Mouse (Mus musculus): Measurements from ENCODE around the gene Ccdc154. TPM values are rescaled to one million over a fixed set of nuclear protein-coding genes. Genes with fewer than 3 reads are reported as not detected.
A peak's percentile ranks its signal among the peaks of the same experiment; 100 is the strongest.
"Not testable (repeated sequence)": the region's sequence is repeated elsewhere in the genome, so short reads cannot be mapped to it uniquely, and the experiment has no call there.

Gene Ccdc154
- not detected in 2 replicates for polyA plus RNA-seq (2015; fragmentation: Nextera tagmentation; extraction: Ambion mirVana)

GRCm38 (mm10) chr17:25162161-25162560 is at the start of gene Ccdc154:
Gene Ccdc154 (plus strand): TSS chr17:25162461.
- WGBS: 96% methylated on average over 1 of the region's 1 CpGs
- H3K4me3 ChIP-seq: no peak within 1 kb of the TSS

GRCm38 (mm10) chr17:25114908-25115645 is 47.2 kb upstream of the Ccdc154 start:
- H3K9me3 ChIP-seq: no peaks in the 10 kb centered on the region
- H3K27me3 ChIP-seq: no peaks in the 10 kb centered on the region
- WGBS: 10% methylated on average over 23 of the region's 23 CpGs
- peak; percentile 63 for ATAC-seq (replicated peaks)
- H3K36me3 ChIP-seq: 0 out of 2 replicates have a peak, but pooled peaks cover 3% of the 10 kb centered on the region
- peak overlapping the region; percentile 66 for H3K4me3 ChIP-seq
- peak overlapping the region; percentile 96 for H3K4me2 ChIP-seq (replicated peaks)
- peak overlapping the region; percentile 68 for H3K9ac ChIP-seq (replicated peaks)
- H3K4me1 ChIP-seq: peaks cover 17% of the 10 kb centered on the region
- peak overlapping the region; percentile 88 for H3K27ac ChIP-seq (replicated peaks)

More at GRCm38 (mm10) chr17:25162161-25162560, at the start of gene Ccdc154:
- Histone ChIP-seq H3K4me2 (replicated peaks) (no peak within 1 kb of the TSS), H3K27me3 (no peaks in the 10 kb centered on the region), H3K9ac (replicated peaks) (no peak within 1 kb of the TSS), H3K4me1 (no peaks in the 10 kb centered on the region), H3K27ac (replicated peaks) (no peak within 1 kb of the TSS), H3K36me3 (peaks cover 34% of the 10 kb centered on the region), H3K9me3 (no peaks in the 10 kb centered on the region)
- no peak for ATAC-seq (replicated peaks)

- peak within 1 kb of the TSS; percentile 68 for H3K9ac ChIP-seq (replicated peaks)
- peak within 1 kb of the TSS; percentile 88 for H3K27ac ChIP-seq (replicated peaks)
- no peaks in the 10 kb centered on the region for H3K9me3 ChIP-seq
- peaks cover 17% of the 10 kb centered on the region for H3K4me1 ChIP-seq
- H3K4me2 ChIP-seq (replicated peaks): peak within 1 kb of the TSS; percentile 96
- peak within 1 kb of the TSS; percentile 66 for H3K4me3 ChIP-seq
- 5% methylated on average over 40 of the region's 40 CpGs for WGBS
- peak; percentile 88 for ATAC-seq (replicated peaks)
- no peaks in the 10 kb centered on the region for H3K27me3 ChIP-seq
- no peaks in the 10 kb centered on the region for H3K36me3 ChIP-seq
Measured at GRCm38 (mm10) chr17:25115664-25116432, 46.4 kb upstream of the Ccdc154 start, which contains the start of gene Telo2. Gene Telo2 (minus strand): TSS chr17:25115967.

- no peak overlapping the region for H3K4me2 ChIP-seq (replicated peaks)
Measured at GRCm38 (mm10) chr17:25117263-25117662, 45.0 kb upstream of the Ccdc154 start.

GRCm38 (mm10) chr17:25120406-25120805 is 41.9 kb upstream of the Ccdc154 start, which contains the start of gene Ptx4:
Gene Ptx4 (plus strand): TSS chr17:25120760.
- no peak for ATAC-seq (replicated peaks)
- 45% methylated on average over 3 of the region's 3 CpGs for WGBS
- Histone ChIP-seq H3K27ac (replicated peaks) (no peak within 1 kb of the TSS), H3K27me3 (no peaks in the 10 kb centered on the region), H3K4me1 (peaks cover 6% of the 10 kb centered on the region), H3K36me3 (no peaks in the 10 kb centered on the region), H3K4me2 (replicated peaks) (no peak within 1 kb of the TSS), H3K4me3 (no peak within 1 kb of the TSS), H3K9me3 (no peaks in the 10 kb centered on the region), H3K9ac (replicated peaks) (no peak within 1 kb of the TSS)

More at GRCm38 (mm10) chr17:25117263-25117662, 45.0 kb upstream of the Ccdc154 start:
- no peak for ATAC-seq (replicated peaks)
- WGBS: 38% methylated on average over 4 of the region's 4 CpGs
- no peaks in the 10 kb centered on the region for H3K36me3 ChIP-seq
- H3K27ac ChIP-seq (replicated peaks): no peak overlapping the region
- H3K4me1 ChIP-seq: peaks cover 17% of the 10 kb centered on the region
- no peaks in the 10 kb centered on the region for H3K27me3 ChIP-seq
- no peak overlapping the region for H3K4me3 ChIP-seq
- H3K9ac ChIP-seq (replicated peaks): no peak overlapping the region
- H3K9me3 ChIP-seq: no peaks in the 10 kb centered on the region

- no peaks in the 10 kb centered on the region for H3K36me3 ChIP-seq
- no peak for ATAC-seq (replicated peaks)
Measured at GRCm38 (mm10) chr17:25123979-25124378, 38.3 kb upstream of the Ccdc154 start.

GRCm38 (mm10) chr17:25125442-25126060 is 36.7 kb upstream of the Ccdc154 start:
- H3K27ac ChIP-seq (replicated peaks); H3K36me3 ChIP-seq; H3K4me2 ChIP-seq (replicated peaks); H3K9me3 ChIP-seq; H3K9ac ChIP-seq (replicated peaks); ATAC-seq (replicated peaks); H3K4me1 ChIP-seq; H3K4me3 ChIP-seq; H3K27me3 ChIP-seq: not testable (repeated sequence)
- 62% methylated on average over 3 of the region's 3 CpGs for WGBS

More at GRCm38 (mm10) chr17:25123979-25124378, 38.3 kb upstream of the Ccdc154 start:
- Histone ChIP-seq H3K27ac (replicated peaks) (no peak overlapping the region), H3K9me3 (no peaks in the 10 kb centered on the region), H3K27me3 (no peaks in the 10 kb centered on the region), H3K4me1 (no peaks in the 10 kb centered on the region), H3K4me2 (replicated peaks) (no peak overlapping the region), H3K9ac (replicated peaks) (no peak overlapping the region), H3K4me3 (no peak overlapping the region)
- 30% methylated on average over 7 of the region's 7 CpGs for WGBS

GRCm38 (mm10) chr17:25127079-25127478 is 35.2 kb upstream of the Ccdc154 start:
- no peak overlapping the region for H3K27ac ChIP-seq (replicated peaks)
- H3K4me2 ChIP-seq (replicated peaks): no peak overlapping the region
- no peaks in the 10 kb centered on the region for H3K9me3 ChIP-seq
- no peak overlapping the region for H3K4me3 ChIP-seq
- H3K36me3 ChIP-seq: no peaks in the 10 kb centered on the region
- 60% methylated on average over 8 of the region's 8 CpGs for WGBS
- H3K9ac ChIP-seq (replicated peaks): no peak overlapping the region
- ATAC-seq (replicated peaks): no peak
- no peaks in the 10 kb centered on the region for H3K27me3 ChIP-seq
- no peaks in the 10 kb centered on the region for H3K4me1 ChIP-seq

- Histone ChIP-seq H3K27me3 (no peaks in the 10 kb centered on the region), H3K4me2 (replicated peaks) (no peak overlapping the region), H3K4me3 (no peak overlapping the region), H3K9ac (replicated peaks) (no peak overlapping the region), H3K4me1 (no peaks in the 10 kb centered on the region), H3K27ac (replicated peaks) (no peak overlapping the region), H3K9me3 (no peaks in the 10 kb centered on the region), H3K36me3 (no peaks in the 10 kb centered on the region)
- no peak for ATAC-seq (replicated peaks)
- WGBS: 72% methylated on average over 9 of the region's 9 CpGs
Measured at GRCm38 (mm10) chr17:25127681-25128080, 34.6 kb upstream of the Ccdc154 start.

GRCm38 (mm10) chr17:25130060-25130459 is 32.2 kb upstream of the Ccdc154 start:
- H3K27ac ChIP-seq (replicated peaks): no peak overlapping the region
- H3K4me3 ChIP-seq: no peak overlapping the region
- H3K4me1 ChIP-seq: peaks cover 11% of the 10 kb centered on the region
- no peak overlapping the region for H3K9ac ChIP-seq (replicated peaks)
- H3K27me3 ChIP-seq: no peaks in the 10 kb centered on the region
- no peak for ATAC-seq (replicated peaks)
- no peaks in the 10 kb centered on the region for H3K9me3 ChIP-seq
- 92% methylated on average over 1 of the region's 1 CpGs for WGBS
- no peaks in the 10 kb centered on the region for H3K36me3 ChIP-seq
- no peak overlapping the region for H3K4me2 ChIP-seq (replicated peaks)

- H3K4me1 ChIP-seq: peaks cover 16% of the 10 kb centered on the region
- H3K27ac ChIP-seq (replicated peaks): no peak within 1 kb of the TSS
- peak within 1 kb of the TSS; percentile 75 for H3K9ac ChIP-seq (replicated peaks)
- H3K9me3 ChIP-seq: no peaks in the 10 kb centered on the region
- ATAC-seq (replicated peaks): peak; percentile 95
- no peaks in the 10 kb centered on the region for H3K27me3 ChIP-seq
- H3K4me3 ChIP-seq: peak within 1 kb of the TSS; percentile 76
- WGBS: 0% methylated on average over 40 of the region's 40 CpGs
- H3K4me2 ChIP-seq (replicated peaks): peak within 1 kb of the TSS; percentile 50
- no peaks in the 10 kb centered on the region for H3K36me3 ChIP-seq
Measured at GRCm38 (mm10) chr17:25133275-25133698, 29.0 kb upstream of the Ccdc154 start, which contains the start of gene Clcn7. Gene Clcn7 (plus strand): TSS chr17:25133391.

GRCm38 (mm10) chr17:25135622-25136021 is 26.6 kb upstream of the Ccdc154 start:
- Histone ChIP-seq H3K4me3 (no peak overlapping the region), H3K9ac (replicated peaks) (no peak overlapping the region), H3K4me1 (peaks cover 16% of the 10 kb centered on the region), H3K4me2 (replicated peaks) (no peak overlapping the region), H3K36me3 (no peaks in the 10 kb centered on the region), H3K27me3 (no peaks in the 10 kb centered on the region), H3K27ac (replicated peaks) (no peak overlapping the region), H3K9me3 (no peaks in the 10 kb centered on the region)
- ATAC-seq (replicated peaks): no peak
- 88% methylated on average over 6 of the region's 6 CpGs for WGBS
